Mouse (Mus musculus): ENCODE results near the gene Chmp1a.

GRCm38 (mm10) chr8:123233760-123234159 lies 21.2 kb upstream of the Chmp1a start:
- no peak for TF ChIP-seq CTCF (IDR thresholded peaks at IDR 0.05)
- no peak for TF ChIP-seq EP300 (IDR thresholded peaks at IDR 0.05; ENCODE audit: insufficient read depth, low read depth, low read length)
- no peak for TF ChIP-seq POLR2A (IDR thresholded peaks at IDR 0.05; ENCODE audit: insufficient read depth, low read depth, low read length)
